Mouse (Mus musculus) ES-Bruce4 (cell line): ENCODE measurements around the gene Dspp.

ENCODE experiments used
- CTCF ChIP-seq: IDR thresholded peaks from one replicate; pipeline ENCODE4 v1.8.1; 2011; ENCODE audit warnings: low read depth, low read length
- POLR2A ChIP-seq: IDR thresholded peaks from one replicate; pipeline ENCODE4 v1.8.1; 2011; ENCODE audit warnings: low read length; ENCODE audit not compliant: insufficient read depth

DNA sequence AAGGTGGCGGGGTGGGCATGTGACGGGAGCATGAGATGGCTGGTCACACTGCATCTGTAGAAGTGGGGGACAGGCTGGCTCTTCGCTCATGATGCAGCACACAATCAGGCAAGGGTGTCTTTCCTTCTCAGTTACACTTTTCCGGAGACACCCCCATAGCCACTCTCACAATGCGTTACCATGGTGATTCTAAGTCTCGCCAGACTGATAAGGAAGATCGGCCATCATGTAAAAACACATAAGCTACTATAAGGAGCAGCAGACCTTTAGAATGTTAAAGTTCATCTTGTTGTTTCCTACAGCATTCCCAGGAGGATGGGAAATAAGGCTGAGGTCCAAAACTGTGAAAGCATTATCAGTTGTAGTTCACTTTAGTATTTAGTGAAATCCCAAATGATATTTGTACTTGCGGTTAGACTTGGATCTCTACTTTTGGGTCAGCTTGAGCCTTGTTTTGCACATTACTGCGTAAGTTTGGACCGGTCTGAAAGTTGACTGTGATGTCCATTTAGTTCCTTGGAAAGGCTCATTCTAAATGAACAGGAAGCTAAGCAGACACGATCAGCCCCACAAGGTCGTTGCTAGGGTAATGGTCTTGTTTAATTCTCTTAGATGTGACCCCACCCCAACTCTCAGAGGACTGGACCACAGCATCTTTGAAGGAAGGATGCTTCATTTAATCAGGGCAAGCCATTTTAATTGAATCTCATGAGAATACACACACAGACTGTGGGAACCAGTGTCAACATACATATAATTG, 43.8 kb upstream of the Dspp start:
- no peak for TF ChIP-seq POLR2A
- TF ChIP-seq CTCF, result no peak
